Mouse (Mus musculus) mature B cell (primary cell): ENCODE results near the gene Mxd1.

Experiments
- in situ Hi-C: fragments of 300-500 bp; cut with MboI; formaldehyde crosslinking; loops from 2 replicates; pipeline ENCODE4 v1.14.3; 2019

Mxd1 gene

GRCm38 (mm10) chr6:86606289-86606688, 62.7 kb downstream of the Mxd1 start:
- in situ Hi-C loops = no loop called here

DNA sequence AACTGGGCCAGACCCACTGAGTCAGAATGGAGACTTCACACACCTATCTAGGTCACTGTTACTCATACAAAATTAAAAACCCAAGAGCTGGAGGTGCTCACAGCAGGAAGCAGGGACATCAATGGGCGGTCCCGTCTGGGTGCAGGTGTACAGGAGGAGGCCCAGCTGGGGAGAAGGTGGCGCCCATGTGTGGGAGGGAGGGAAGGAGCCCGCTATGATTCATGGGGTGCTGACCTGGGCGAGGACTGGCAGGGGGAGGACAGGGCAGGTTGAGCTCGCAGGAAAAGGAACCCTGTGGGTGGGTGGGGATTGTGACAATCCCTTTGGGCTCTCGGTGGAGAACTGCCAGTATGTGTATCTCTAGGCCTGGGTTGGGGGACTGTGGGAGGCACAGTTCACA, 63.7 kb downstream of the Mxd1 start:
- in situ Hi-C loops = no loop called here

- in situ Hi-C loops = no loop called here
These were observed 69.0 kb downstream of the Mxd1 start for GRCm38 (mm10) chr6:86599951-86600414.

DNA sequence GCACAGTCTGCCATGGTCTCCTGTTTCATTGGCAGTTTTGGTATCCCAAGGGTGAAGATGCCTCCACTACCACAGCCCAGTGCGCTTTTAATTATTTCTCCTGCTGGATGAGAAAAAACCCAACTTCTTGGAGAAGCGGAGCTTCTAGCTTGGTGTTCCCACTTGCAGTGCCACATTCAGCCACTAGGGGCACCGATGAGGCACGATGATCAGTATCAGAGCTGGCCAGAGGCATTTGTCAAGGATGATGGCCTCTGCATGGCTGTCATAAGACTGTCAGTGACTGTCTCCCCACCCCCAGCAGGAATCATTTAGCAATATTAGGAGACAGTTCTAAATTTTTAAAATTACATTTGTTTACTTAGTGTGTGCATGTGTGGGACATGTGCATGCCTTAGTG, 69.8 kb downstream of the Mxd1 start:
- in situ Hi-C loops = no loop called here

- in situ Hi-C loops = no loop called here
These were observed 70.2 kb downstream of the Mxd1 start for GRCm38 (mm10) chr6:86598742-86599193.
